Mouse (Mus musculus) forebrain, embryonic 12.5 days (tissue): Measurements from ENCODE around the gene Gse1. TPM values are rescaled to one million over a fixed set of nuclear protein-coding genes. Genes with fewer than 3 reads are reported as not detected.

Experiments
- ATAC-seq: fragments of 200-750 bp; cut with Nextera tagmentation; 2 replicates; pipeline ENCODE4 v1.8.0; 2017; ENCODE audit warnings: moderate TSS enrichment; ENCODE audit not compliant: low FRiP score
- H3K27ac ChIP-seq: fragments of 300-500 bp; sonication (generic); 2 replicates; pipeline ENCODE4 v1.5.1; 2016; ENCODE audit warnings: mild to moderate bottlenecking
- H3K27me3 ChIP-seq: fragments of 300-500 bp; sonication (generic); 2 replicates; pipeline ENCODE4 v1.6.1; 2016; ENCODE audit warnings: mild to moderate bottlenecking
- H3K36me3 ChIP-seq: fragments of 300-500 bp; sonication (generic); replicated peaks from 2 replicates; pipeline ENCODE4 v1.6.1; 2016; ENCODE audit warnings: mild to moderate bottlenecking
- H3K4me1 ChIP-seq: fragments of 300-500 bp; sonication (generic); 2 replicates; pipeline ENCODE4 v1.6.1; 2016
- H3K4me2 ChIP-seq: fragments of 300-500 bp; sonication (generic); 2 replicates; pipeline ENCODE4 v1.6.1; 2016; ENCODE audit warnings: mild to moderate bottlenecking, moderate library complexity
- H3K4me3 ChIP-seq: fragments of 300-500 bp; sonication (generic); replicated peaks from 2 replicates; pipeline ENCODE4 v1.5.1; 2016; ENCODE audit warnings: mild to moderate bottlenecking
- H3K9ac ChIP-seq: fragments of 300-500 bp; sonication (generic); 2 replicates; pipeline ENCODE4 v1.6.1; 2016; ENCODE audit warnings: mild to moderate bottlenecking
- H3K9me3 ChIP-seq: fragments of 300-500 bp; sonication (generic); 2 replicates; pipeline ENCODE4 v1.6.1; 2016
- whole genome bisulfite sequencing: fragments of 180-500 bp; shearing (Covaris S2); methylation state at CpG from one replicate; pipeline ENCODE4 v1.1.7; 2016; 5-methylcytosine and 5-hydroxymethylcytosine counted together
- polyA plus RNA-seq: library from polyadenylated mRNA; unstranded; fragments of >200 nt; fragmentation: Nextera tagmentation; extraction: Ambion mirVana; gene quantifications from 2 replicates; pipeline ENCODE4 v1.2.1, GENCODE M21; 2016

The Gse1 gene
- polyA plus RNA-seq, 1 experiment from 2014 or later: 20.4 TPM

DNA sequence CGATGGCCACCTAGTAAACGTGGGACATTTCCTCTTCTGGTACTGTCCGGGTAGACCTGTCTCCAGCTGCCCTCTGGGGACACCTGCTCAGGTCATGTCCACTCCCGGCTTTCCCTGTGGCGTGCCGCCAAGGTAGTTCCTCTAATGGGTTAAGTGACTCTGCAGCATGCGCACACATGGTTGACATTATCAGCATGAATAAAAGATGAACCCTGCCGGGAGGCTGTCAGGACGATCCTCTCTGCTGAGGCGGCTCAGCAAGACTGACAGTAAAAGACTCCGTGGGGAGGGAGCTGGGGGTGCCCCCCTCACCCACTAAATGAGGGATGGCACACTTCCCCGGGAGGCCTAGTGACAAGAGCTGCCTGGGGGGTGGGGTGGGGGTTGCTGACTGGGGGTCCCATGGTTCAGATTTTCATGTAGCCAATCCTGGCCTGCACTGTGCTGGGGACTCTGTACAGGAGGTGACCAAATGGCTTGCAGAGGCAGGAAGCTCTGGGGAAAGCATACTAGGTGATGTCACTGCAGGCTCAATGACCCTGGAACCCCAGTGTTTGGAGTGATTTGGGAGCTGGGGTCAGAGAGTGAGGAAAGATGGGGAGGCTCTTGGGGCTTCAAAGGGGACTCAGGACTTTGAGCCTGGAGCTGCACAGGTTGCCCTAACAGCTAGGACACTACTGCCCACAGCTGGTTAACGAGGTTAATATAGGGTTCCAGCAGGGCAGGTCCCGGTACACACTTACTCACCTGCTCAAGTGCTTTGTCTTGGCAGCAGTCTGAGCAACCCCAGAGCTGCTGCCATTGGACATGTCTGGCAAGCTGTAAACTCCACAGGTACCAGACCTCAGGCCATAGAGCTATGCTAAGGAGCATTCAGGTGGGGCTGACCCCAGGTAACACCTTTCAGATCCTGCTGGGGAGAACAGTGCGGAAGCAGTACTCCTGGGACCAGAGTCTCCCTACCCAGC lies 169.5 kb downstream of the Gse1 start:
- H3K4me1 ChIP-seq: peaks cover 57% of the 10 kb centered on the region
- H3K36me3 ChIP-seq: no peaks in the 10 kb centered on the region
- H3K27me3 ChIP-seq: peaks cover 11% of the 10 kb centered on the region; the same call in 1 of the 2 replicates
- peak overlapping the region; percentile 72 for H3K27ac ChIP-seq
- H3K4me3 ChIP-seq: no peak overlapping the region
- peak; percentile 62 for ATAC-seq
- H3K4me2 ChIP-seq: peak overlapping the region; percentile 8; the same call in 1 of the 2 replicates
- WGBS: 44% methylated on average over 15 of the region's 15 CpGs
- H3K9me3 ChIP-seq: no peaks in the 10 kb centered on the region
- no peak overlapping the region for H3K9ac ChIP-seq

- Histone ChIP-seq H3K27me3 (peaks cover 16% of the 10 kb centered on the region; the same call in 1 of the 2 replicates), H3K4me3 (no peak overlapping the region), H3K36me3 (no peaks in the 10 kb centered on the region), H3K4me2 (no peak overlapping the region), H3K27ac (peak overlapping the region; percentile 38), H3K9me3 (no peaks in the 10 kb centered on the region), H3K9ac (no peak overlapping the region), H3K4me1 (peaks cover 56% of the 10 kb centered on the region)
- WGBS: 50% methylated on average over 33 of the region's 33 CpGs
- peak; percentile 49 for ATAC-seq
Measured at GRCm38 (mm10) chr8:120399212-120399934, 171.1 kb downstream of the Gse1 start.

- H3K4me2 ChIP-seq: no peak overlapping the region
- H3K9ac ChIP-seq: no peak overlapping the region
- H3K4me1 ChIP-seq: peaks cover 61% of the 10 kb centered on the region
- no peak overlapping the region for H3K4me3 ChIP-seq
- H3K9me3 ChIP-seq: no peaks in the 10 kb centered on the region
- ATAC-seq: no peak
- WGBS: 88% methylated on average over 2 of the region's 2 CpGs
- no peak overlapping the region for H3K27ac ChIP-seq
- no peaks in the 10 kb centered on the region for H3K36me3 ChIP-seq
- H3K27me3 ChIP-seq: peaks cover 25% of the 10 kb centered on the region; the same call in 1 of the 2 replicates
Measured at GRCm38 (mm10) chr8:120401216-120401615, 173.0 kb downstream of the Gse1 start.

GRCm38 (mm10) chr8:120401712-120402111 lies 173.5 kb downstream of the Gse1 start:
- H3K9me3 ChIP-seq: no peaks in the 10 kb centered on the region
- H3K27ac ChIP-seq: no peak overlapping the region
- no peaks in the 10 kb centered on the region for H3K36me3 ChIP-seq
- H3K4me1 ChIP-seq: peaks cover 62% of the 10 kb centered on the region
- H3K4me3 ChIP-seq: no peak overlapping the region
- H3K9ac ChIP-seq: no peak overlapping the region
- no peak for ATAC-seq
- H3K4me2 ChIP-seq: no peak overlapping the region
- 87% methylated on average over 7 of the region's 7 CpGs for WGBS
- peaks cover 28% of the 10 kb centered on the region; the same call in 1 of the 2 replicates for H3K27me3 ChIP-seq

GRCm38 (mm10) chr8:120403606-120404269 lies 175.5 kb downstream of the Gse1 start:
- H3K27ac ChIP-seq: peak overlapping the region; percentile 75
- H3K4me1 ChIP-seq: peaks cover 62% of the 10 kb centered on the region
- H3K4me3 ChIP-seq: no peak overlapping the region
- no peak overlapping the region for H3K9ac ChIP-seq
- H3K36me3 ChIP-seq: no peaks in the 10 kb centered on the region
- H3K4me2 ChIP-seq: no peak overlapping the region
- 79% methylated on average over 6 of the region's 7 CpGs for WGBS
- peaks cover 32% of the 10 kb centered on the region; the same call in 1 of the 2 replicates for H3K27me3 ChIP-seq
- no peaks in the 10 kb centered on the region for H3K9me3 ChIP-seq
- ATAC-seq: no peak

DNA sequence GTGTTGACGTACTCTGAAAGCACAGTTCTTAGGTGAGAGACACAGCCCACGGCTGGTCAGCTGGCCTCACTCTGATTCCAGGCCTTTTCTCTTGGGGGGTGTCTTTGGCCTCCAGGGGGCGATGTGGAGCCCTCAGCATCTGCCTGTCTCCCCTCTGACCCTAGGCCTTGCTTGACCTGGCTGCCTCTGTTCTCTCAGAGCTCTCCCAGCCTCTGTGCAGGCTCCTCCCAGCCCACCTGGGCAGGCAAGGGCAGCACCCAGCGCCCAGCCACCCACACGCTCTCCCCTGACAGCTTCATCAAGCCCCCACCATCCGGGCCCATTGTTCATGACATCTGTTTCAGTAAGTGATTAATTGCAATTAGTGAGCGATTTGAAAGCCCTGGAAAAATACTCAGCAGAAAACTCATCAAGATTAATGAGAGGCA lies 176.4 kb downstream of the Gse1 start:
- 26% methylated on average over 7 of the region's 7 CpGs for WGBS
- Histone ChIP-seq H3K9me3 (no peaks in the 10 kb centered on the region), H3K4me1 (peaks cover 62% of the 10 kb centered on the region), H3K4me2 (no peak overlapping the region), H3K4me3 (no peak overlapping the region), H3K27ac (peak overlapping the region; percentile 75), H3K9ac (no peak overlapping the region), H3K27me3 (peaks cover 38% of the 10 kb centered on the region; the same call in 1 of the 2 replicates), H3K36me3 (no peaks in the 10 kb centered on the region)
- ATAC-seq: peak; percentile 42; the same call in 1 of the 2 replicates

- H3K27me3 ChIP-seq: peaks cover 45% of the 10 kb centered on the region; the same call in 1 of the 2 replicates
- peaks cover 69% of the 10 kb centered on the region for H3K4me1 ChIP-seq
- no peak overlapping the region for H3K27ac ChIP-seq
- WGBS: 93% methylated on average over 12 of the region's 12 CpGs
- H3K9me3 ChIP-seq: no peaks in the 10 kb centered on the region
- no peak overlapping the region for H3K9ac ChIP-seq
- H3K4me3 ChIP-seq: no peak overlapping the region
- H3K4me2 ChIP-seq: no peak overlapping the region
- ATAC-seq: no peak
- H3K36me3 ChIP-seq: no peaks in the 10 kb centered on the region
Measured at GRCm38 (mm10) chr8:120406008-120406632, 177.9 kb downstream of the Gse1 start.

- Histone ChIP-seq H3K36me3 (no peaks in the 10 kb centered on the region), H3K9ac (no peak overlapping the region), H3K4me1 (peaks cover 81% of the 10 kb centered on the region), H3K4me3 (no peak overlapping the region), H3K27ac (peak overlapping the region; percentile 65), H3K27me3 (peaks cover 45% of the 10 kb centered on the region; the same call in 1 of the 2 replicates), H3K9me3 (no peaks in the 10 kb centered on the region), H3K4me2 (no peak overlapping the region)
- peak; percentile 62 for ATAC-seq
- WGBS: 12% methylated on average over 9 of the region's 9 CpGs
Measured at GRCm38 (mm10) chr8:120407701-120408240, 179.5 kb downstream of the Gse1 start.

- Histone ChIP-seq H3K4me2 (no peak overlapping the region), H3K4me1 (peaks cover 86% of the 10 kb centered on the region), H3K27me3 (peaks cover 51% of the 10 kb centered on the region; the same call in 1 of the 2 replicates), H3K27ac (peak overlapping the region; percentile 65), H3K9me3 (no peaks in the 10 kb centered on the region), H3K9ac (no peak overlapping the region), H3K36me3 (no peaks in the 10 kb centered on the region), H3K4me3 (no peak overlapping the region)
- 45% methylated on average over 14 of the region's 14 CpGs for WGBS
- no peak for ATAC-seq
Measured at GRCm38 (mm10) chr8:120408241-120409215, 180.3 kb downstream of the Gse1 start.

DNA sequence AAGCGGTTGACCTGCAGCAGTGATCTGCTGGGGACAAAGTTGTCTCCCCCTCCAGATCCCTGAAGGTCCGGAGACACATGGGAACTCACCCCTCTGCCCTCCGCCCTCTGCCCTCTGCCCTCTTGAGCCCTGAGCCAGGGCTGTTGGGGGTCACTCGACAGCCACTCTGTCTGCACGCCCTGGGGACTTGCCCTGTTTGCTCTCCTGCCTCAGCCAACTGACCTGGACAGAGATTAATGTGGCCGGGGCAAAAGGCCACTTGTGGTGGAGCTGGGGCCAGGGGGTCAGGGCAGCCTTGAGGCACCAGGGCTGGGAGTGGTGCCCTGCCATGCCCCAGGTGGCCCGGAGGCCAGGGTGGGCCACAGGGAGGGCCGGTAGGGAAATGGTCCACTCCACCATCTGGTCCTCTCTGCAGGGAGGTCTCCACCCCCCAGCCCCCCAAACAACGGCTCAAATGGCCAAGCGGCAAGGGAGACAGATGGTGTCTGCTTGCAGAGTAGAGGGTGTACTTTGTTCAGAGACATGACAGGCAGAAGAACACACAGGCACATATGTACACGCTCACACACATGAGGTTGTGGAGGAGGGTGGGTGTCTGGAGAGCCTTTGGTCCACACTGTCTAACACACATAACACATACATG lies 181.2 kb downstream of the Gse1 start:
- H3K27ac ChIP-seq: peak overlapping the region; percentile 65; the same call in 1 of the 2 replicates
- H3K4me3 ChIP-seq: no peak overlapping the region
- no peak for ATAC-seq
- H3K36me3 ChIP-seq: no peaks in the 10 kb centered on the region
- H3K27me3 ChIP-seq: peaks cover 48% of the 10 kb centered on the region; the same call in 1 of the 2 replicates
- no peak overlapping the region for H3K4me2 ChIP-seq
- WGBS: 55% methylated on average over 11 of the region's 11 CpGs
- H3K9me3 ChIP-seq: no peaks in the 10 kb centered on the region
- H3K4me1 ChIP-seq: peaks cover 86% of the 10 kb centered on the region
- H3K9ac ChIP-seq: no peak overlapping the region
